Mouse (Mus musculus): ENCODE measurements around the gene Dnajb14.
A peak's percentile ranks its signal among the peaks of the same experiment; 100 is the strongest.
"Not testable (repeated sequence)": the region's sequence is repeated elsewhere in the genome, so short reads cannot be mapped to it uniquely, and the experiment has no call there.

Dnajb14 gene

DNA sequence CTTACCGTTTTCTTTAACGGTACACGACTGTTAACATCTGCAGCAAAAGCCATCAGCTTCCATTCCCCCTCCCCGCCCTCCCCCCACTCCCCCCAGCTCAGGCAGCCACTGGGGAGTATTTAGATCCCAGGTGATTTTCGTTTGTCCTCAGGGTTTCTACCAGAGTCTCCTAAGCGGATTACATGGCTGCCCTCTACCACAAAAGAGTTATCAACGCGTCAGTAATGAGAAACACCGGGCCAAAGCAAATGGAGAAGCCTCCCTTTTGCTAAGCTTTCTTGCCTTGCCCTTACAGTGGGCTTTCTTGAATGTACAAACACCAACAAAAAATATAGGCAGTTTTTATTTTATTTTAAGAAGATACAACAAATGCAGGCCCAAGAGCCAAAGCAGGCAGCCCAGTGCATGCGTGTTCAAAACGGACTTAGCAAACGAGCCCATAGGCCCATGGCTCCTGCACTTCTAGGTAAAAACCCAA lies 50.3 kb downstream of the Dnajb14 start:
- DNase-seq (ENCODE audit: inconsistent ontology term) = no peak

DNA sequence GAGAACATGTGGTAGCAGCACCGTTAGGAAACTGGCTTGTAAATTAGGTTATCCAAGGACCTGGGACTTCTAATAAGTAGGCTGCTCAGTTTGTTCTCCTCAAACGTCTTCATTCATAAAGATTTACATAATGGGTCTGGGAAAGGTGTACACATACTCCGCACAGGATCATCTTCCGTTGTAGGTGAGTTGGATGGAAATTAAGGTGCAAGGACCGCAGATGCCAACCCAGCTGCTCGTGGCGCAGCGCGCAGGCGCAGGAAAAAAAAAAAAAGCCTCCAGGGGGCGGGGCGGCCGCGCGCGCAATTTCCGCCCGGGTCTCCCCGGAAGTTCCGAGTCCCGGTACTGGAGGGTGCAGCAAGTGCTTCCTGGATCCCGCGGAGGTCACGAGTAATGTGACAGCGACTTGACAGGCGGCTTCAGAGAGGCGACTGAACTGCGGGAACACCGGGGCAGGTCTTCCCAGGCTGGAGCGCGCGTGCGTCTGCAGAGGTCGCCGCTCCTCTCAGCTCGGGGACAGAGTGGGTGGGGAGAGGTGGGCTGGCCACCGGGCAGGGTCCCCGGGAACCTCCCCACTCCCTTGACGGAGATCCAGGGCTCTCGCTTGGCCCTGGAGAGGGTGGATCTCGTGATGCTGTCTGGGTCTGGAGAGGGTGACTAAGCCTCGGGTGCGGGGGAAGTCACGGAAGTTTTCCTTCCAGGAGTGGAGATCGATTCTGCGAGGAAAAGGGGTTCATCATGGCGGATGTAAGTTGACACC lies 50.9 kb downstream of the Dnajb14 start, which contains the start of gene Lamtor3:
Lamtor3 (plus strand) TSS at position 335 of the 760 bp plus-strand sequence.
- peak; percentile 93 for DNase-seq (ENCODE audit: inconsistent ontology term)

- peak; percentile 57 for DNase-seq (ENCODE audit: inconsistent ontology term)
Observed at GRCm38 (mm10) chr3:137918932-137919311, 51.4 kb downstream of the Dnajb14 start.

DNA sequence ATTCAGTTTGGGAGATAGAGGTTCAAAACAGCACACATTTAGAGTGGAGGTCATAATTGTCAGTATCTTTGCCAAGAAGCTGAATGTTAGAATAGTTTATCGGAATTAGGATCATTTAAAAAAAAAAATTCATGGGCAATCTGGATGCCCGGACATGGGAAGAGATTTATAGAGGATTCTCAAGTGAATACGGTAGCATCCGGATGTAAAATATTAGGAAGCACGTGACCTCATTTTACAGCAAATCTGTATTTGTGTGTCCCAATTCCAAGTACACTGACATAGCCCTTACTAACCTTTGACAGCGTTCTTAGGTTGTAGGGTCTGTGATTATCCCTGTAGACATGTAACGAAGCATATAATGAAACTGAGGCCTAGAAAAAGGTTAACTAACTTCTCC lies 51.9 kb downstream of the Dnajb14 start:
- no peak for DNase-seq (ENCODE audit: inconsistent ontology term)

GRCm38 (mm10) chr3:137920594-137920993 lies 53.1 kb downstream of the Dnajb14 start:
- no peak for DNase-seq (ENCODE audit: inconsistent ontology term)

- no peak for DNase-seq (ENCODE audit: inconsistent ontology term)
Observed at GRCm38 (mm10) chr3:137927010-137927409, 59.5 kb downstream of the Dnajb14 start.

DNA sequence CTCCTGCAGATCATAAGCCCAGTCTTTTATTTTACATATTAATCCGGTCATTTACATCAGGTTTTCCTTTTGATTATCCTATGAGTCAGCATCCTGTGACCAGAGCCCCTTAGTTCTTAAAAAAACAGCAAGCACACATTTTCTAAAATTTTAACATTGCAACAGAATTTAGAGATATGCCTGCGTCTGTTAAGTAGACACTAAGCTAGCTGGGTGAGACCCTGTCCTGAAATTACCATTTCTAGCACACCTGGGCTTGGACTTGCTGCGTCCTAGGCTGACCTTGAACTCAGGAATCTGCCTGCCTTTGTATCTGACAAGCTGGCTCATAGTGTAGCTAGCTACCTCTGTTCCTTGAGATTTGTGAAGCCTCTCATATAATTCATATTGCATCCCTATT lies 62.5 kb downstream of the Dnajb14 start:
- DNase-seq (ENCODE audit: inconsistent ontology term) = no peak

- DNase-seq (ENCODE audit: inconsistent ontology term) = no peak
Observed at GRCm38 (mm10) chr3:137932748-137933147, 65.3 kb downstream of the Dnajb14 start.

- DNase-seq (ENCODE audit: inconsistent ontology term) = no peak
Observed at GRCm38 (mm10) chr3:137933986-137934385, 66.5 kb downstream of the Dnajb14 start.

- DNase-seq (ENCODE audit: inconsistent ontology term) = no peak
Observed at GRCm38 (mm10) chr3:137935570-137936525, 68.4 kb downstream of the Dnajb14 start.

- DNase-seq (ENCODE audit: inconsistent ontology term) = no peak
Observed at GRCm38 (mm10) chr3:137936541-137936940, 69.1 kb downstream of the Dnajb14 start.

DNA sequence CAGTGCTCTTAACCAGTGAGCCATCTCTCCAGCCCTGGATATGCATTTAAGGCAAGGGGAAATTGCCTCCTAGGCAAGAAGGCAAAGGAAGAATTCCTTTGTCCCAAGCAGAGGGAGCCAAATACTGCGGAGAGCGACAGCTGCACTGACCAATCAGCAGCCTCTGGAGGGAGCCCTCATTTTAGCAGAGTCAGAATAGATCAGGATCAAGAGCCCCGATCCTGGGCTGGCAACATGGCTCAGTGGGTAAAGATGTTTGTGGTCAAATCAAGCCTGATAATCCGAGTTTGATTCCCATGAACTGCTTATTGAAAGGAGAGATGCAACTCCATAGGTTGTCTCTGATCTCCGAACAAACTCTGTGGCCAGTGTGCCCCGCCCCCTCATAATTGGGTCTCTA lies 71.1 kb downstream of the Dnajb14 start:
- peak; percentile 63 for DNase-seq (ENCODE audit: inconsistent ontology term)

- DNase-seq (ENCODE audit: inconsistent ontology term) = no peak
Observed at GRCm38 (mm10) chr3:137940757-137941156, 73.3 kb downstream of the Dnajb14 start.

DNA sequence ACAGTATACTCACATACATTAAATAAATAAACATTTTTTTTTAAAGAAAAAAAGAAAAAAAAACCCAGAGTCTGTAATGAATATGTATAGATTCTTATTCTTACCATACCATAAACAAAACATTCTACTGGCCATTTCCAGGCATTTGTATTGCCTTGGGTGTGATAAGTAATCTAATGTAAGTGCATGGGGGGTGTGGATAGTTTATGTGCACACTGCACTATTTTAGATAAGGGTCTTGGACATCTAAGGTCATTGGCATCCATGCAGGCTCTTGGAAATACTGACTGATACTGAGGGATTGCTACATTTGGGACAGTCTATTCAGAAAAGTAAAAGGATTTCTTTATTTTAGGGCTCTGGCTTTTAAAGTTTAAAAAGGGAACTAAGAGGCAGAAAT lies 74.1 kb downstream of the Dnajb14 start:
- DNase-seq (ENCODE audit: inconsistent ontology term) = no peak

GRCm38 (mm10) chr3:137942098-137942622 lies 74.7 kb downstream of the Dnajb14 start:
- no peak for DNase-seq (ENCODE audit: inconsistent ontology term)

DNA sequence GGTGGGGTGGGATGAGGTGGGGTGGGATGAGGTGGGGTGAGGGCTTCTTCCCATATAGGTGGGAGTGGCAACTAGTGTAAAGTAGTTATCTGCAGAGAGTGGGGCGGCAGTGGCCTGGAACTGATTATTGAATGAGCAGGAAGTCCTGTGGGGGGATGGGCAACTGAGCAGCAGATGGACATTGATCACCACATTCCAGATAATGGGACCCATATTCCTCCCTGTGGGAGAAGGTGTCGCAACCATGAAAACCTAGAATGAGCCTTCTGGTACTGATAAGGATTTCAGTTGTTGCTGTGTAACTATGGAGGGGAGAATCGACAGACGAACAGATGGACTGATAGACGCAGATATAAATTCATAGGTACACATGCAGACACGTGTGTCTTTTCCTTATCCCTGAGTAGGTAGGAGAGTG lies 76.3 kb downstream of the Dnajb14 start:
- DNase-seq (ENCODE audit: inconsistent ontology term) = no peak

DNA sequence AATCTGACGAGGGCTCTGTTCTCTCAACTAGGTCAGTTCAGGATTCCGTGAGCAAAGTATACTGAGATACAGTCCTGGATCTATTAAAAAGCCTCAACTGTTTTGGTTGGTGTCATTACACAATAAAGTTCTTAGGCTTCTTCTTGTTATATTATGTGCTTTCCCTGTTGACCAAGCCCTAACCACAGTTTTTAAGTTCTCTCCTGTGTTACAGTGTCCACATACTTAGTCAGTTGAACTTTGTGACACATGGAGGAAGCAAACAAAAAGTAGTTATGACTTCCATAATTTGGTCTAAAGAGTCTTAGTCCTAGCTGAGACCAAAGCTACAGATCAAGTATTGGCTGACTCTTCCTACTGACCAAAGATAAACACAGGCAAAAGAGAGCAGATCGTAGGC lies 79.4 kb downstream of the Dnajb14 start:
- DNase-seq (ENCODE audit: inconsistent ontology term) = no peak

- DNase-seq (ENCODE audit: inconsistent ontology term) = no peak
Observed at GRCm38 (mm10) chr3:137947525-137947924, 80.0 kb downstream of the Dnajb14 start.

- DNase-seq (ENCODE audit: inconsistent ontology term) = no peak
Observed at GRCm38 (mm10) chr3:137950191-137950885, 82.9 kb downstream of the Dnajb14 start.

DNA sequence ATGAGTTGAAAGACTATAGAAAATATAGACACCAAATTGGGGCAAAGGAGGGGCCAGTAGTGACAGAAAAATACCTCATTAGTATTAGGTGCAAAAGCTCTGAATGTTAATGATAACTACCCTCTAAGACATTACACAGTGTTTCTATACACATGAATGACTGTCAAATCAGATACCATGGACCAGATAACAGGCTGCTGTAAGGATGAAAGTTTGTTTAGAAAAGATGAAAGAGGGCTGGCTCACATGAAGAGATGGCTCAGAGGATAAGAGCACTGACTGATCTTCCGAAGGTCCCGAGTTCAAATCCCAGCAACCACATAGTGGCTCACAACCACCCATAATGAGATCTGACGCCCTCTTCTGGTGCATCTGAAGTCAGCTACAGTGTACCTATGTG lies 83.8 kb downstream of the Dnajb14 start:
- not testable (repeated sequence) for DNase-seq (ENCODE audit: inconsistent ontology term)

DNA sequence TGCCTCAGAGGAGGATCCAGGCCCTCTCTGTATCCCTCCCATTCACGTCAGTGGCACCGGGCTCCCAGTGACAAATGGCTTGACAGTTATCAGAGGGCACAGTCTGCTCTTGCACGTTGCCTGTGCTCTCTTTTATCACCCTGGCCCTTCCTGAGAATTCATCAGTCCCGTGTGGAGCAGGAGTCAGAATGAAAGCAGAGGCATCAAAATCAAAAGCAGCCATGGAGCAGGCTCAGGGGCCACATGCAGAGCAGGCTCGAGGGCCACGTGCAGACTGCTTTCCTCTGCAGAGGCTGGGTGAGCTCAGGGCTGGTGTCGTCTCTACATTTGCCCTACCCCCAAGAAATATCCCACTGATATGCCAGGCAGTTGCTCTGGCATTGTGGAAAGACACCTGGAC lies 84.3 kb downstream of the Dnajb14 start:
- no peak for DNase-seq (ENCODE audit: inconsistent ontology term)
